Mouse (Mus musculus): Measurements from ENCODE around the gene Slc9a9.

GRCm38 (mm10) chr9:95242628-95243195 is 573.0 kb downstream of the Slc9a9 start:
- TF ChIP-seq ELF1 (IDR thresholded peaks at IDR 0.05; ENCODE audit: low read depth, low read length) (no peak), GATA1 (IDR thresholded peaks at IDR 0.05; ENCODE audit: low read depth, low read length) (no peak), GABPA (IDR thresholded peaks at IDR 0.05; ENCODE audit: low read depth, low read length) (no peak), POLR2AphosphoS2 (IDR thresholded peaks at IDR 0.05; ENCODE audit: low read length) (no peak)

All from MEL (cell line).